Mouse (Mus musculus): ENCODE data around the gene Zfp809. TPM values are rescaled to one million over a fixed set of nuclear protein-coding genes. Genes with fewer than 3 reads are reported as not detected.

Zfp809 gene
- total and polyA plus RNA-seq, 3 experiments = 13.9 to 23.8 (median 14.0) TPM

DNA sequence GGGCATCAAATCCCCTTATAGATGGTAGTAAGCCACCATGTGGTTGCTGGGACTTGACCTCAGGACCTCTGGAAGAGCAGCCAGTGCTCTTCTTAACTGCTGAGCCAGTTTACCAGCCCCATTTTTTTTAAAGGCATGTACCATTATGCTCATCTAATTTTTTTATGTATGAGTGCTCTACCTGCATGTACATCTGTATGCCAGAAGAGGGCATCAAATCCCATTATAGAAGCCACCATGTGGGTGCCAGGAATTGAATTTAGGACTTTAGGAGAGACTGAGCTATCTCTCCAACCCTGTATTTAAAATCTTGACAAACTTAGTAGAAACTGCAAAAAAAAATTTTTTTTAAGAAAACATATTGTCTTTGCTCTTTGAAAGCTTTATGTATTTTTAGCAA lies 5.0 kb downstream of the Zfp809 start:
- dilution Hi-C loops (cut with MboI; ENCODE audit: extremely low pct_ligation_motif_present, extremely low pct_unique_long_range_greater_than_20kb, low sequenced_read_pairs) = no loop called here
- peak; percentile 37 for DNase-seq (ENCODE audit: extremely low read depth)
- no peak for TF ChIP-seq MXI1 (IDR thresholded peaks at IDR 0.05; ENCODE audit: low read depth, low read length)
- TF ChIP-seq CHD1 (IDR thresholded peaks at IDR 0.05; ENCODE audit: low read depth, low read length) = no peak
- no peak for TF ChIP-seq RCOR1 (conservative IDR thresholded peaks at IDR 0.05; ENCODE audit: low read depth, low read length)
- TF ChIP-seq ZNF384 (IDR thresholded peaks at IDR 0.05; ENCODE audit: low read depth, low read length) = peak; percentile 64
- TF ChIP-seq JUN (IDR thresholded peaks at IDR 0.05; ENCODE audit: insufficient read depth, low read depth, low read length) = no peak
- no peak for TF ChIP-seq E2F4 (IDR thresholded peaks at IDR 0.05; ENCODE audit: insufficient replicate concordance, low read depth, low read length)
- TF ChIP-seq MAZ (IDR thresholded peaks at IDR 0.05; ENCODE audit: low read depth, low read length) = no peak
- peak; percentile 75 for TF ChIP-seq MYC (IDR thresholded peaks at IDR 0.05; ENCODE audit: low read depth, low read length)
- TF ChIP-seq ETS1 (conservative IDR thresholded peaks at IDR 0.05; ENCODE audit: low read depth, low read length) = no peak
- TF ChIP-seq EP300 (IDR thresholded peaks at IDR 0.05; ENCODE audit: low read length) = no peak
- no peak for TF ChIP-seq TCF12 (IDR thresholded peaks at IDR 0.05; ENCODE audit: low read depth, low read length)
- TF ChIP-seq UBTF (IDR thresholded peaks at IDR 0.05; ENCODE audit: low read depth, low read length) = no peak
- TF ChIP-seq BHLHE40 (IDR thresholded peaks at IDR 0.05; ENCODE audit: low read depth, low read length) = no peak
- TF ChIP-seq RAD21 (IDR thresholded peaks at IDR 0.05; ENCODE audit: low read depth, low read length) = peak; percentile 48
- TF ChIP-seq USF2 (conservative IDR thresholded peaks at IDR 0.05; ENCODE audit: low read depth, low read length) = no peak
- TF ChIP-seq SMC3 (IDR thresholded peaks at IDR 0.05; ENCODE audit: low read depth, low read length) = peak; percentile 39; the same call in 1 of the 2 replicates
- no peak for TF ChIP-seq POLR2AphosphoS2 (IDR thresholded peaks at IDR 0.05; ENCODE audit: low read depth, low read length)
- no peak for TF ChIP-seq CHD2 (IDR thresholded peaks at IDR 0.05; ENCODE audit: low read length)
- no peak for TF ChIP-seq POLR2A (IDR thresholded peaks at IDR 0.05; ENCODE audit: low read depth, low read length)
- no peak for TF ChIP-seq MAFK (IDR thresholded peaks at IDR 0.05; ENCODE audit: insufficient replicate concordance, low read length)
- TF ChIP-seq JUND (conservative IDR thresholded peaks at IDR 0.05; ENCODE audit: low read depth, low read length) = no peak
- no peak for TF ChIP-seq ZMIZ1 (IDR thresholded peaks at IDR 0.05; ENCODE audit: low read depth, low read length)
- no peak for TF ChIP-seq NRF1 (IDR thresholded peaks at IDR 0.05; ENCODE audit: low read depth, low read length)
- peak in 1 of 2 experiments; percentile 58; a peak in 2 of 4 replicates for TF ChIP-seq CTCF (conservative IDR thresholded peaks at IDR 0.05 in 1 of 2, IDR thresholded peaks at IDR 0.05 in 1 of 2; ENCODE audit: low read depth in 2 of 2, low read length in 2 of 2)
- TF ChIP-seq GABPA (IDR thresholded peaks at IDR 0.05; ENCODE audit: insufficient replicate concordance, low read depth, low read length) = no peak
- TF ChIP-seq HCFC1 (IDR thresholded peaks at IDR 0.05; ENCODE audit: low read depth, low read length) = no peak
- TF ChIP-seq USF1 (IDR thresholded peaks at IDR 0.05; ENCODE audit: low read depth, low read length) = no peak
- TF ChIP-seq IRF4 (IDR thresholded peaks at IDR 0.05; ENCODE audit: low read depth, low read length) = no peak
- no peak for TF ChIP-seq SIN3A (IDR thresholded peaks at IDR 0.05; ENCODE audit: low read length)
- TF ChIP-seq MEF2A (IDR thresholded peaks at IDR 0.05; ENCODE audit: borderline replicate concordance, low read depth, low read length) = no peak
- no peak for TF ChIP-seq PAX5 (IDR thresholded peaks at IDR 0.05; ENCODE audit: low read length)
- no peak for TF ChIP-seq ZKSCAN1 (IDR thresholded peaks at IDR 0.05; ENCODE audit: borderline replicate concordance, low read depth, low read length)
- TF ChIP-seq MAX (IDR thresholded peaks at IDR 0.05; ENCODE audit: low read length) = no peak
- no peak for TF ChIP-seq TBP (conservative IDR thresholded peaks at IDR 0.05; ENCODE audit: low read depth, low read length)
- TF ChIP-seq ELF1 (IDR thresholded peaks at IDR 0.05; ENCODE audit: low read depth, low read length) = no peak
- no peak for TF ChIP-seq NELFE (IDR thresholded peaks at IDR 0.05; ENCODE audit: low read depth, low read length)
- TF ChIP-seq KAT2A (IDR thresholded peaks at IDR 0.05; ENCODE audit: insufficient replicate concordance, low read length) = no peak
- no peak for TF ChIP-seq ZC3H11A (IDR thresholded peaks at IDR 0.05; ENCODE audit: low read depth, low read length)

More for the DNA sequence above, 5.0 kb downstream of the Zfp809 start:
- in situ Hi-C loops (cut with MboI; ENCODE audit: low pct_ligation_motif_present, low pct_unique_long_range_greater_than_20kb, low sequenced_read_pairs) = no loop called here
- Histone ChIP-seq H3K4me2 (ENCODE audit: insufficient read depth, low read depth, poor library complexity, severe bottlenecking) (no peak overlapping the region), H3K36me3 (replicated peaks in 1 of 2; ENCODE audit: control insufficient read depth in 1 of 2, insufficient read depth in 1 of 2, low read length in 1 of 2) (peaks cover 8 to 38% of the 10 kb centered on the region in 2 experiments), H3K4me3 (replicated peaks in 1 of 3; ENCODE audit: low read depth in 2 of 3, low read length in 2 of 3, poor library complexity in 1 of 3) (no peak overlapping the region), H3K4me1 (ENCODE audit: control insufficient read depth in 1 of 2, insufficient read depth in 2 of 2) (no peaks in the 10 kb centered on the region), H3K9me3 (replicated peaks; ENCODE audit: low read length) (no peaks in the 10 kb centered on the region), H3K9ac (ENCODE audit: insufficient read depth, low read depth) (no peak overlapping the region), H3K27me3 (replicated peaks) (no peaks in the 10 kb centered on the region), H3K79me2 (replicated peaks; ENCODE audit: control insufficient read depth, extremely low read depth, insufficient read depth, poor library complexity, severe bottlenecking) (peaks cover 19% of the 10 kb centered on the region), H3K27ac (ENCODE audit: insufficient read depth, low read depth) (no peak overlapping the region)
